Comparison of ENCODE assay signal across 9 mouse cellular contexts in the genomic region with DNA sequence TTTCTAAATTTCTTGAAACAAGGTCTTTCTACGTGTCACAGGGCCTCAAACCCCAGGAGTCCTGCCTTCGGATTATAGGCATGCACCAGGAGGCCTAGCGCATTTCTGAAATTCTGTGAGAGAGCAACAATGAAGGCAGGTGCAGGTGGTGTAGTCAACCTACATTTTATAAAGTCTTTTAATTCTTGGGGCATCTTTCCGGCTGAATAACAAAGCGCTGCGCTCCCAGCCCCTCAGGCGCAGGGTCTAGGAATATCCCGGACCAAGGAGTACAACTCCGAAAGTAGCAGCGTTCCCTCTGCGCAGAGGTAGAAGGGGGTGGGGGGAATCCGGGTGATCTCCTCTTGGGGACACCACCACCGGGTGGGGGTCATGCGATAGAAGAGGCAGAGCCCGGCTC. TPM values are rescaled to one million over a fixed set of nuclear protein-coding genes. Genes with fewer than 3 reads are reported as not detected.
DNase-seq lines count a peak whose midpoint lies in the region; ATAC-seq lines count a peak whose summit lies in the region.
"Had no signal": no experiment of that assay in that cellular context is flagged by ENCODE, and none has a peak within 500 bp of the region (broad histone marks: within the 10 kb centered on the region; RNA-seq: fewer than 3 reads in every experiment).

No protein-coding gene starts in this region.

- no peaks in the 10 kb centered on the region for H3K36me3 ChIP-seq in lung, embryonic 16.5 days (ENCODE audit: control insufficient read depth, insufficient read depth, low read length)
- no peaks in the 10 kb centered on the region for H3K36me3 ChIP-seq in forebrain, embryonic 11.5 days (ENCODE audit: control insufficient read depth, insufficient read depth, low read length)
- no peaks in the 10 kb centered on the region for H3K36me3 ChIP-seq in limb, embryonic 10.5 days
- no peaks in the 10 kb centered on the region for H3K36me3 ChIP-seq in neural tube, embryonic 14.5 days (ENCODE audit: control insufficient read depth, insufficient read depth, low read length)

- peak overlapping the region; percentile 28 for H3K4me3 ChIP-seq in lung, embryonic 16.5 days (ENCODE audit: low read length)
- H3K4me3 ChIP-seq in forebrain, embryonic 11.5 days (ENCODE audit: low read depth, low read length), result peak overlapping the region; percentile 16
- peak overlapping the region; percentile 39 for H3K4me3 ChIP-seq in limb, embryonic 10.5 days
- no peak overlapping the region for H3K4me3 ChIP-seq in neural tube, embryonic 14.5 days (ENCODE audit: low read depth, low read length)

- H3K27ac ChIP-seq in lung, embryonic 16.5 days (ENCODE audit: low read length), result no peak overlapping the region
- H3K27ac ChIP-seq in forebrain, embryonic 11.5 days (ENCODE audit: low read depth, low read length), result no peak overlapping the region
- no peak overlapping the region for H3K27ac ChIP-seq in limb, embryonic 10.5 days
- H3K27ac ChIP-seq in neural tube, embryonic 14.5 days (ENCODE audit: low read depth, low read length), result no peak overlapping the region

- ATAC-seq in lung, embryonic 16.5 days (ENCODE audit: low read depth), result no peak
- no peak for ATAC-seq in forebrain, embryonic 11.5 days (replicated peaks; ENCODE audit: low FRiP score)
- ATAC-seq in neural tube, embryonic 14.5 days (ENCODE audit: low read depth), result no peak
- no peak for ATAC-seq in granulocyte monocyte progenitor cell, adult 5-6 weeks (replicated peaks; ENCODE audit: poor library complexity, severe bottlenecking)

- peaks cover 10% of the 10 kb centered on the region for H3K4me1 ChIP-seq in lung, embryonic 16.5 days (replicated peaks; ENCODE audit: control insufficient read depth, insufficient read depth, low read length)
- peaks cover 3% of the 10 kb centered on the region; the same call in 1 of the 2 replicates for H3K4me1 ChIP-seq in forebrain, embryonic 11.5 days (replicated peaks; ENCODE audit: control insufficient read depth, insufficient read depth, low read length)
- H3K4me1 ChIP-seq in limb, embryonic 10.5 days, result peaks cover 8% of the 10 kb centered on the region
- H3K4me1 ChIP-seq in neural tube, embryonic 14.5 days (ENCODE audit: control insufficient read depth, insufficient read depth, low read length), result 0 out of 2 replicates have a peak, but pooled peaks cover 3% of the 10 kb centered on the region

- peaks cover 11% of the 10 kb centered on the region; the same call in 1 of the 2 replicates for H3K27me3 ChIP-seq in lung, embryonic 16.5 days (ENCODE audit: control insufficient read depth, insufficient read depth, low read depth, low read length)
- peaks cover 11% of the 10 kb centered on the region; the same call in 1 of the 2 replicates for H3K27me3 ChIP-seq in forebrain, embryonic 11.5 days (ENCODE audit: control insufficient read depth, insufficient read depth, low read length)
- peaks cover 53% of the 10 kb centered on the region for H3K27me3 ChIP-seq in limb, embryonic 10.5 days (ENCODE audit: low read depth, poor library complexity, severe bottlenecking)
- 0 out of 2 replicates have a peak, but pooled peaks cover 4% of the 10 kb centered on the region for H3K27me3 ChIP-seq in neural tube, embryonic 14.5 days (ENCODE audit: control insufficient read depth, insufficient read depth, low read length)

- peak overlapping the region; percentile 47; the same call in 1 of the 2 replicates for H3K9ac ChIP-seq in lung, embryonic 16.5 days (ENCODE audit: low read length)
- no peak overlapping the region for H3K9ac ChIP-seq in forebrain, embryonic 11.5 days (ENCODE audit: low read length)
- no peak overlapping the region for H3K9ac ChIP-seq in neural tube, embryonic 14.5 days (replicated peaks; ENCODE audit: low read depth, low read length)

- DNase-seq in lung, postnatal 10 days, result no peak
- DNase-seq in forebrain, embryonic 11.5 days (ENCODE audit: low spot score), result no peak
- no peak for DNase-seq in limb, embryonic 10.5 days (ENCODE audit: low spot score)
- no peak for DNase-seq in left cerebral cortex, adult 8-10 months (ENCODE audit: low spot score in 2 of 2)
- no peak for DNase-seq in cerebellum, postnatal 14 days
- DNase-seq: cerebellum, adult 8-10 months had no signal

- no peaks in the 10 kb centered on the region for H3K9me3 ChIP-seq in lung, embryonic 16.5 days (ENCODE audit: control insufficient read depth, low read length)
- no peaks in the 10 kb centered on the region for H3K9me3 ChIP-seq in forebrain, embryonic 11.5 days (ENCODE audit: control insufficient read depth, low read length)
- no peaks in the 10 kb centered on the region for H3K9me3 ChIP-seq in limb, embryonic 10.5 days (replicated peaks)
- no peaks in the 10 kb centered on the region for H3K9me3 ChIP-seq in neural tube, embryonic 14.5 days (ENCODE audit: control insufficient read depth, low read length)

- WGBS in lung, embryonic 16.5 days, result 20% methylated on average over 15 of the region's 15 CpGs
- WGBS in forebrain, embryonic 11.5 days, result 4% methylated on average over 15 of the region's 15 CpGs
- WGBS in limb, embryonic 10.5 days, result 9% methylated on average over 15 of the region's 15 CpGs
- WGBS in neural tube, embryonic 14.5 days, result 10% methylated on average over 15 of the region's 15 CpGs

- H3K4me2 ChIP-seq in lung, embryonic 16.5 days (ENCODE audit: low read depth, low read length), result peak overlapping the region; percentile 52
- peak overlapping the region; percentile 38; the same call in 1 of the 2 replicates for H3K4me2 ChIP-seq in forebrain, embryonic 11.5 days (ENCODE audit: low read depth, low read length, severe bottlenecking)
- peak overlapping the region; percentile 26; the same call in 1 of the 2 replicates for H3K4me2 ChIP-seq in neural tube, embryonic 14.5 days (ENCODE audit: low read depth, low read length)

RNA-seq across cellular contexts. Expression of a gene that starts 14.6 kb away (rescaled TPM):
- 0.26 and 0.38 TPM in 2 replicates for polyA plus RNA-seq in lung, embryonic 16.5 days (2015; fragmentation: Nextera tagmentation; extraction: Ambion mirVana)
- polyA plus RNA-seq in forebrain, embryonic 11.5 days (2014; fragmentation: Nextera tagmentation; extraction: Ambion mirVana), result 0.12 and 0.84 TPM in 2 replicates
- not detected in 2 replicates for polyA plus RNA-seq in limb, embryonic 10.5 days (2016; fragmentation: Nextera tagmentation; extraction: Ambion mirVana)
- not detected in 2 replicates for polyA plus RNA-seq in neural tube, embryonic 14.5 days (2014; fragmentation: Nextera tagmentation; extraction: Ambion mirVana)
- not detected for total RNA-seq in left cerebral cortex, adult 8-10 months (2022)
- not detected in 2 replicates for total RNA-seq in granulocyte monocyte progenitor cell, adult 5-6 weeks (2014; fragmentation: Nextera tagmentation)
- not detected in 2 replicates for total RNA-seq in granulocyte monocyte progenitor cell, adult 5-6 weeks (2017)

RNA-seq across cellular contexts. Expression of a gene that starts 26.1 kb away (rescaled TPM):
- polyA plus RNA-seq in lung, embryonic 16.5 days (2015; fragmentation: Nextera tagmentation; extraction: Ambion mirVana), result 12.7 and 13.2 TPM in 2 replicates
- not detected in 2 replicates for polyA plus RNA-seq in forebrain, embryonic 11.5 days (2014; fragmentation: Nextera tagmentation; extraction: Ambion mirVana)
- 0.11 and 0.48 TPM in 2 replicates for polyA plus RNA-seq in limb, embryonic 10.5 days (2016; fragmentation: Nextera tagmentation; extraction: Ambion mirVana)
- polyA plus RNA-seq in neural tube, embryonic 14.5 days (2014; fragmentation: Nextera tagmentation; extraction: Ambion mirVana), result 0.57 and 0.91 TPM in 2 replicates
- total RNA-seq in left cerebral cortex, adult 8-10 months (2022), result 1 to 10 TPM; 4.8 to 5.4 (median 5.2) TPM
- total RNA-seq in granulocyte monocyte progenitor cell, adult 5-6 weeks (2014; fragmentation: Nextera tagmentation), result not detected in 2 replicates
- not detected in 2 replicates for total RNA-seq in granulocyte monocyte progenitor cell, adult 5-6 weeks (2017)

RNA-seq across cellular contexts. Expression of a gene that starts 59.2 kb away (rescaled TPM):
- polyA plus RNA-seq in lung, embryonic 16.5 days (2015; fragmentation: Nextera tagmentation; extraction: Ambion mirVana), result 20.2 and 20.8 TPM in 2 replicates
- polyA plus RNA-seq in forebrain, embryonic 11.5 days (2014; fragmentation: Nextera tagmentation; extraction: Ambion mirVana), result 33.7 and 34.5 TPM in 2 replicates
- 23.2 and 28.2 TPM in 2 replicates for polyA plus RNA-seq in limb, embryonic 10.5 days (2016; fragmentation: Nextera tagmentation; extraction: Ambion mirVana)
- 15.4 and 18.5 TPM in 2 replicates for polyA plus RNA-seq in neural tube, embryonic 14.5 days (2014; fragmentation: Nextera tagmentation; extraction: Ambion mirVana)
- total RNA-seq in left cerebral cortex, adult 8-10 months (2022), result 10 to 100 TPM; 45.1 to 50.1 (median 48.2) TPM
- total RNA-seq in granulocyte monocyte progenitor cell, adult 5-6 weeks (2014; fragmentation: Nextera tagmentation), result 56.4 and 57.8 TPM in 2 replicates
- total RNA-seq in granulocyte monocyte progenitor cell, adult 5-6 weeks (2017), result 101 and 111 TPM in 2 replicates
